Mouse (Mus musculus): ENCODE measurements at regions not wholly inside any gene's neighbourhood (a gene's known extent, or its start where the extent isn't known, plus 50 kb on each side); places are given as distances from the start of the nearest gene placed in this dataset.
"Not testable (repeated sequence)": the region's sequence is repeated elsewhere in the genome, so short reads cannot be mapped to it uniquely, and the experiment has no call there.

GRCm38 (mm10) chr17:41264512-41265222 is 329.8 kb upstream of the Cenpq start:
- ATAC-seq (ENCODE audit: low FRiP score): no peak
- 73% methylated on average over 4 of the region's 4 CpGs for WGBS
- no peaks in the 10 kb centered on the region for H3K27me3 ChIP-seq (replicated peaks)

GRCm38 (mm10) chr17:41261495-41261894 is 326.6 kb upstream of the Cenpq start:
- H3K27me3 ChIP-seq (replicated peaks): no peaks in the 10 kb centered on the region
- no peaks in the 10 kb centered on the region for H3K4me1 ChIP-seq
- H3K36me3 ChIP-seq: no peaks in the 10 kb centered on the region
- no peak overlapping the region for H3K4me3 ChIP-seq (replicated peaks)
- H3K9me3 ChIP-seq (replicated peaks): no peaks in the 10 kb centered on the region
- no peak overlapping the region for H3K27ac ChIP-seq (replicated peaks)
- no peak overlapping the region for H3K9ac ChIP-seq (replicated peaks)
- H3K4me2 ChIP-seq: no peak overlapping the region
- no peak for ATAC-seq (ENCODE audit: low FRiP score)
- 84% methylated on average over 1 of the region's 1 CpGs for WGBS

More at GRCm38 (mm10) chr17:41264512-41265222, 329.8 kb upstream of the Cenpq start:
- no peaks in the 10 kb centered on the region for H3K9me3 ChIP-seq (replicated peaks)
- no peak overlapping the region for H3K4me3 ChIP-seq (replicated peaks)
- no peaks in the 10 kb centered on the region for H3K36me3 ChIP-seq
- H3K27ac ChIP-seq (replicated peaks): no peak overlapping the region
- no peaks in the 10 kb centered on the region for H3K4me1 ChIP-seq
- no peak overlapping the region for H3K9ac ChIP-seq (replicated peaks)
- H3K4me2 ChIP-seq: no peak overlapping the region

- H3K4me3 ChIP-seq (replicated peaks): no peak overlapping the region
- H3K4me1 ChIP-seq: no peaks in the 10 kb centered on the region
- peak; percentile 61; the same call in 1 of the 2 replicates for ATAC-seq (ENCODE audit: low FRiP score)
- no peaks in the 10 kb centered on the region for H3K36me3 ChIP-seq
- H3K27me3 ChIP-seq (replicated peaks): no peaks in the 10 kb centered on the region
- no peak overlapping the region for H3K27ac ChIP-seq (replicated peaks)
- H3K4me2 ChIP-seq: no peak overlapping the region
- 55% methylated on average over 2 of the region's 2 CpGs for WGBS
- no peak overlapping the region for H3K9ac ChIP-seq (replicated peaks)
- H3K9me3 ChIP-seq (replicated peaks): no peaks in the 10 kb centered on the region; the same call in 1 of the 2 replicates
These were observed 313.6 kb upstream of the Cenpq start for GRCm38 (mm10) chr17:41248406-41248805.

- Histone ChIP-seq H3K4me1 (no peaks in the 10 kb centered on the region), H3K9ac (replicated peaks) (no peak overlapping the region), H3K27ac (replicated peaks) (no peak overlapping the region), H3K27me3 (replicated peaks) (no peaks in the 10 kb centered on the region), H3K36me3 (no peaks in the 10 kb centered on the region), H3K4me2 (no peak overlapping the region), H3K9me3 (replicated peaks) (no peaks in the 10 kb centered on the region), H3K4me3 (replicated peaks) (no peak overlapping the region)
- ATAC-seq (ENCODE audit: low FRiP score): no peak
- WGBS: 85% methylated on average over 3 of the region's 3 CpGs
These were observed 292.5 kb upstream of the Cenpq start for GRCm38 (mm10) chr17:41227128-41228014.

GRCm38 (mm10) chr17:41216816-41217215 is 282.0 kb upstream of the Cenpq start:
- H3K4me2 ChIP-seq: no peak overlapping the region
- no peak for ATAC-seq (ENCODE audit: low FRiP score)

GRCm38 (mm10) chr17:41199417-41199816 is 264.6 kb upstream of the Cenpq start:
- H3K4me1 ChIP-seq; H3K36me3 ChIP-seq; H3K9ac ChIP-seq (replicated peaks); H3K9me3 ChIP-seq (replicated peaks); H3K4me3 ChIP-seq (replicated peaks); H3K4me2 ChIP-seq; H3K27me3 ChIP-seq (replicated peaks); ATAC-seq (ENCODE audit: low FRiP score); H3K27ac ChIP-seq (replicated peaks): not testable (repeated sequence)
- WGBS: 57% methylated on average over 4 of the region's 4 CpGs

More at GRCm38 (mm10) chr17:41216816-41217215, 282.0 kb upstream of the Cenpq start:
- Histone ChIP-seq H3K36me3 (no peaks in the 10 kb centered on the region), H3K27ac (replicated peaks) (no peak overlapping the region), H3K4me1 (no peaks in the 10 kb centered on the region), H3K9ac (replicated peaks) (no peak overlapping the region), H3K4me3 (replicated peaks) (no peak overlapping the region), H3K27me3 (replicated peaks) (no peaks in the 10 kb centered on the region), H3K9me3 (replicated peaks) (no peaks in the 10 kb centered on the region)
- WGBS: 96% methylated on average over 1 of the region's 1 CpGs

GRCm38 (mm10) chr17:41190371-41190770 is 255.5 kb upstream of the Cenpq start:
- not testable (repeated sequence) for ATAC-seq (ENCODE audit: low FRiP score); H3K27ac ChIP-seq (replicated peaks); H3K4me3 ChIP-seq (replicated peaks); H3K4me2 ChIP-seq; H3K9me3 ChIP-seq (replicated peaks); H3K27me3 ChIP-seq (replicated peaks); H3K9ac ChIP-seq (replicated peaks); H3K36me3 ChIP-seq; H3K4me1 ChIP-seq
- WGBS: 82% methylated on average over 3 of the region's 3 CpGs

- 96% methylated on average over 7 of the region's 7 CpGs for WGBS
- H3K27me3 ChIP-seq (replicated peaks); H3K4me2 ChIP-seq; H3K36me3 ChIP-seq; H3K9ac ChIP-seq (replicated peaks); H3K4me3 ChIP-seq (replicated peaks); H3K4me1 ChIP-seq; ATAC-seq (ENCODE audit: low FRiP score); H3K27ac ChIP-seq (replicated peaks); H3K9me3 ChIP-seq (replicated peaks): not testable (repeated sequence)
These were observed 251.8 kb upstream of the Cenpq start for GRCm38 (mm10) chr17:41186691-41187090.

- no peak for ATAC-seq (ENCODE audit: low FRiP score)
- no peaks in the 10 kb centered on the region for H3K36me3 ChIP-seq
- H3K27me3 ChIP-seq (replicated peaks): no peaks in the 10 kb centered on the region
- no peaks in the 10 kb centered on the region for H3K4me1 ChIP-seq
- no peak overlapping the region for H3K9ac ChIP-seq (replicated peaks)
- H3K4me2 ChIP-seq: no peak overlapping the region
- H3K27ac ChIP-seq (replicated peaks): no peak overlapping the region
- H3K4me3 ChIP-seq (replicated peaks): no peak overlapping the region
- WGBS: 77% methylated on average over 2 of the region's 2 CpGs
- H3K9me3 ChIP-seq (replicated peaks): no peaks in the 10 kb centered on the region
These were observed 249.9 kb upstream of the Cenpq start for GRCm38 (mm10) chr17:41184751-41185150.

- no peak overlapping the region for H3K27ac ChIP-seq (replicated peaks)
- no peak overlapping the region for H3K4me2 ChIP-seq
- WGBS: 74% methylated on average over 3 of the region's 3 CpGs
- no peaks in the 10 kb centered on the region for H3K27me3 ChIP-seq (replicated peaks)
- no peaks in the 10 kb centered on the region for H3K4me1 ChIP-seq
- no peaks in the 10 kb centered on the region for H3K9me3 ChIP-seq (replicated peaks)
- peak; percentile 45; the same call in 1 of the 2 replicates for ATAC-seq (ENCODE audit: low FRiP score)
- H3K36me3 ChIP-seq: no peaks in the 10 kb centered on the region
- H3K9ac ChIP-seq (replicated peaks): no peak overlapping the region
- no peak overlapping the region for H3K4me3 ChIP-seq (replicated peaks)
These were observed 219.0 kb upstream of the Cenpq start for GRCm38 (mm10) chr17:41153736-41154453.

- Histone ChIP-seq H3K9me3 (replicated peaks) (no peaks in the 10 kb centered on the region), H3K9ac (replicated peaks) (no peak overlapping the region), H3K27me3 (replicated peaks) (no peaks in the 10 kb centered on the region), H3K36me3 (no peaks in the 10 kb centered on the region), H3K4me1 (no peaks in the 10 kb centered on the region), H3K27ac (replicated peaks) (no peak overlapping the region), H3K4me3 (replicated peaks) (no peak overlapping the region), H3K4me2 (no peak overlapping the region)
- WGBS: 55% methylated on average over 2 of the region's 2 CpGs
- ATAC-seq (ENCODE audit: low FRiP score): no peak; the same call in 1 of the 2 replicates
These were observed 217.6 kb upstream of the Cenpq start for GRCm38 (mm10) chr17:41152427-41152826.

Measured in neural tube, embryonic 15.5 days (tissue).